Mouse (Mus musculus) left cerebral cortex, adult 8-10 months (tissue): ENCODE data around the gene Eef1akmt4. TPM values are rescaled to one million over a fixed set of nuclear protein-coding genes. Genes with fewer than 3 reads are reported as not detected.
A peak's percentile ranks its signal among the peaks of the same experiment; 100 is the strongest.

ENCODE experiments used
- DNase-seq, 2 experiments: peaks; one replicate each; pipeline ENCODE4 v3.0.0; 2022; ENCODE audit warnings: low spot score in 2 of 2
- total RNA-seq, 4 experiments: library from RNA; stranded (reverse); gene quantifications; 2 replicates each; pipeline ENCODE4 v1.2.4; 2022

Eef1akmt4 gene
- total RNA-seq, result 1 to 10 TPM; 1.1 to 2.3 (median 1.7) TPM

DNA sequence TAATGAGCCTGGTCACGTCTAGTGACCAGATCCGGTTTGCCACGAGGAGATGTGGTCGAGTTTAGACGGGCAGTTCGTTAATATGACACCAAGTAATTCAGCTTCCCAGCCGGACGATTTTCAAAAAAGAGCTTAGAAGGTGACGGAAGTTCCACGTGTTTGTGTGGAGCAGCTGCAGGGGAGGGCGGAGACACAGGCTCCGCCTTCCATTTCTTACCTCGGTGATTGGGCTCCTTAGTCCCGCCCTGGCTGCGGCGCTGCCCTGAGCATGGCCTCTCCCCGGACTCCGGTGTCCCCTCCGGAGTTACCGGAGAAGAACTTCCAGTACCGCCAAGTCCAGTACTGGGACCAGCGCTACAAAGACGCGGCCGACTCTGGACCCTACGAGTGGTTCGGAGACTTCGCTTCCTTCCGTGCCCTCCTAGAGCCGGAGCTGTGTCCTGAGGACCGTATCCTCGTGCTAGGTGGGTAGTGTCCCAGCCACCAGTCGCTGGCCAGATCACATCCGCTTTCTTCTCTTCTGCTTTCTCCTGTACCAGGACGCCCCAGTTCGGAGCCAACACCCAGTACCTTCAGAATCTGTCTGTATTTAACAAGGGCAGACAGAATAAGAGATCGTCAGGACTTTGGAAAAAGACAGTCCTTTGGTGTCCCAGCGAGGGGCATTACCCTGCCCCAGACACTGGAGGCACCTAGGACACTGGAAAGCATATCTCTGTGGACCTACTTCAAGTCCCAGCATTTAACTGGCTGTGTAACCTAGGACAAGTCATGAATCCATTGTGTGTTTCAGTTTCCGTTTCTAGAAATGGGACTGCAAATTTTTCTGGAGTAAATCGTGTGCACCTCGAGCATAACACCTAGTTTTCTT is at the start of gene Eef1akmt4, which contains the start of the genes Gm49333 and Alg3:
Eef1akmt4 (plus strand) TSS at position 237 of the 871 bp plus-strand sequence.
Gm49333 (plus strand) TSS at position 254 of the 871 bp plus-strand sequence.
Alg3 (minus strand) TSS at position 379 of the 871 bp plus-strand sequence.
- DNase-seq, result peak in 1 of 2 experiments; percentile 70

DNA sequence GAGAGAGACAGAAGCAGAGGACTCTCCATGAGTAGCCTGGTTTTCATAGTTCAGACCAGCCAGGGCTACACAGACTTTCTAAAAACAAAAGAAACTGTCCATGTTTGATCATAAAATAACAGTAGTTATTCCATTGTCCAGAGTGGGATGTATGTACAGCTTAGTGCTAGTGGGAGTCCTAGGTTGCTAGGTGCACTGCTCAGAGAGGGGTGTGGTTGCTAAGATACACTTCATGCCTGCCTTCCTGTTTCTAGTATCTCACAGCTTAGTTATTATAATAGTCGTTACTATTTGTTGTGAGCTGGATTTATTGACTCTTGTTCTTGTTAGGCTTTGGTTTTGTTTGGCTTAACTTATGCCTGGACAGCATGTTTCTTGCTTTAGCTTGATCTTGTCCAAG is 46.3 kb upstream of the Eef1akmt4 start:
- no peak for DNase-seq

DNA sequence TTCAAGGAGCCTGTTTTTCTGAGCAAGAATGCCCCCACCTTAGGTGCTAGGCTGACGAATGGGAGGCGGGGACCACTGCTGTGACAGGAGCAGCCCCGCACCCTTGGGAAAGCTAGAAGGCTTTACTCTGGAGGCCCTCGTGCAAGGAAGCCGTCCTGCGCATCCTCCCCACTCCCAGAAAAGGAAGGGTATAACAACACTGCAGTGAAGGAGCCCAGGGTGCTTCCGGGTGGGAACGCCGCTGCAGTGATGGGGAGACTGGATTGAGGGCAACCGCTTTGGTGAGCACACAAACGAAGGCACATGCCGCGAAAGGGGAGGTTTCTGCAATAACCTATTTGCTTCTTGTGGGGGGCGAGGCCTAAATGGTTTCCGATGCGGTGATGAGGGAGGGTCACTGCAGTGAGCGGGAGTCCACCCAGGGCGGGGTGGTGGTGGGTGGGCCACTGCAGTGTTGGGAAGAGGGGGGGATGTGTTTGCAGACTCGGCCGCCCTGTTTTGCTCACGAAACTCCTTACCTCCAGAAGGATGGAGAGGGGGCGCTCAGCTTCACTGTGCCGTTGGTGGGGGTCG is 21.9 kb upstream of the Eef1akmt4 start, which contains the start of gene Vwa5b2:
Vwa5b2 (plus strand) TSS at position 106 of the 573 bp plus-strand sequence.
- peak in 1 of 2 experiments; percentile 20 for DNase-seq

DNA sequence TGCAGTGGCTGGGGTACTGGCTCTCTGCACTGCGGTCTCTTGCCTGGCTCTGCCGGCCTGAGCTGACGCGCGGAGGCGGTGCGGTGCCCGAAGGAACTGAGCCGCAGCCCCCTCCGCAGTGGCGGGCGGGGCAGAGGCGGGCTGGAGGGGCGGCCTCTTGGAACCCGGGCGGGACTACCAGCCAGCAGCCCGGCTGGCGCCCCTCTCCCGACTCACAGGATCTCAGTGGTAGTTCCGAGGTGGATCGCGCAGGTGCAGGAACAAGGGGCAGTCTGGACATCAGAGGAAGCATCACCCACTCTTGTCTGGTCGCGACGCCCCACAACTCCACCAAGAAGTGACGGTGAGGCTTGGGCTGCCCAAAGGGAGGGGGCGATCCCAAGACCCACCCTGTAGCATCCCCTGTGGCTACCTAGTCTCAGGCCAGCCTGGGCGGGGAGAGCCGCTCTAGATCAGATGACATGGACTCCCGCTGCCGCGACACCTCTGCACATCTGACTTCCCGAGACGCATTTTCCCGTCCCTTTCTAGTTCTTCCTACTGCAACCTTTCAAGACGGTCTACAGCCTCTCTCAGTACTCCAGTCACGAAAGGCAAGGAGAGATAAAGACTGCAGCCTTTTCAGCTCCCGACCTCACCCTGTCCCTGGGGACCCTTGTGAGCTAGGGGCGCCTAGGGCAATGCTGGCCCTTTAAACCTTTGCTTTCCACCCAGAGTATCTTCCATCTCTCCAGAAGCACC is 21.3 kb upstream of the Eef1akmt4 start:
- DNase-seq, result peak in 1 of 2 experiments; percentile 64

DNA sequence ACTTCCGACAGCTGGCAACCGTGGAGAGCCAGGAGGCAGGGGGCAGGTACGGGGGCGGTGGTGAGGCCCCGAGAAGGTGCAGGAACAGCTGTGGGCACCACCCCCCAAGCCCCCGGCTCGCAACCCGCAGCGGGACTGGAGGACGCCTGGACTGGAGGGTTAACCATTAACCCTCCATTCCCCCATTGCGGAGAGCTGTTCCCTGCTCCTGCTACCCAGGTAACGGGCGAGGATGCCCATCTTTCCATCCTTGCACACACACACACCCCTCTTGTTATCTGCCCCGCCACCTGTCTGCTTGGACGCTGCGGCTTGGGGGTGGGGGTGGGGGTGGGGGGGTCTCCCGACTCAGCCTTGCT is 20.7 kb upstream of the Eef1akmt4 start:
- no peak for DNase-seq

DNA sequence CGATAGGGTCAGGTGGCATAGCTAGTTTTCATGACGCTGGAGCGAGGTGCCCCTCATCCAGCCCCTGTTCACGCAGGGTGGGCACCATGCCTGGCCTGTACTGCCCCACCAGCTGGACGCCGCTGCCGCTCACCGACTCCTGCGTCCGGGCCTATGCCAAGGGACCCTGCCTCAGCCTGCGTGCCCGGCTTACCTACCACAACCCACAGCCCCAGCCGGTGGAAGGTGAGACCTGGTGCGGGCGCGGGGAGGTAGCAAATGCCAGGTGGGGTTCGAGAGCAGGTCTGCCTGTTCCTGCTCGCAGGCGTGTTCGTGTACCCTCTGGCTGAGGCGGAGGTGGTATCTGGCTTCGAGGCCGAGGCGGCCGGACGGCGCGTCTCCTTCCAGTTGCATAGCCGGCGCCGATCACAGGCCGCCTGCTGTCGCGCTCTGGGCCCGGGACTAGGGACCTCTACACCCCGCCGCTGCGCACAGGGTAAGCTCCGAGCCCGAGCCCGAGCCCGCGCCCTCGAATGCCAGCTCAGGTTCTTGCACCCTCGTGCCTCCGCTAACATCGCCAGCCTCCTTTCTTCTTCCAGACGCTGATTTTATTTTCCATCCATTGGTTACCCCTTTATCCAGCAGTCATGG is 20.2 kb upstream of the Eef1akmt4 start:
- DNase-seq, result no peak

DNA sequence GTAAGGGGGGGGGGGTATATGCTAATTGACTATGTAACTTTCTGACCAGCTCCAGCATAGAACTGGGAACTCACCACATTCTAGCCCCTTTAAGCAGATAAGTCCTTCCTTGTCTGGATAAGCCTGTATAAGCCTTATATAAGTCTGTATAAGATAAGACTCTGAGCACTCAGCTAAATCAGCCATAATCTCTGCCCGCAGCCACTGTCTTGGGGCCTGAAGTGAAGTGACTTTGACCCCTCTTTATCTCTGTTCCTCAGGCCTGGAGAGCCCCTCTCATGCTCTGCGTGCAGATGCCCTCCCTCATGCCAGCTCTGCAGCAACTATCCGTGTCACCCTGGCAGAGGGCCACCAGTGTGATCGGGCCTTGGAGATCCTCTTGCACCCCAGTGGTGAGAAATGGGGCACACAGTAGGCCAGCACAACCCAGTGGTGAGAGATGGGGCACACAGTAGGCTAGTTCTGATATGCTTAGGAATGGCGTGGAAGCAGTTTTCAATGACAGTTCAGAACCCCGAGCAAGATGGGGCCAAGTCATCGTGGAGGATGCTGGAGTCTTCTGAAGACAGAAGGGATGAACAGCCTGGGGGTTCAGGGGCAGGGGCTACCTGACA is 16.2 kb upstream of the Eef1akmt4 start:
- DNase-seq, result no peak

DNA sequence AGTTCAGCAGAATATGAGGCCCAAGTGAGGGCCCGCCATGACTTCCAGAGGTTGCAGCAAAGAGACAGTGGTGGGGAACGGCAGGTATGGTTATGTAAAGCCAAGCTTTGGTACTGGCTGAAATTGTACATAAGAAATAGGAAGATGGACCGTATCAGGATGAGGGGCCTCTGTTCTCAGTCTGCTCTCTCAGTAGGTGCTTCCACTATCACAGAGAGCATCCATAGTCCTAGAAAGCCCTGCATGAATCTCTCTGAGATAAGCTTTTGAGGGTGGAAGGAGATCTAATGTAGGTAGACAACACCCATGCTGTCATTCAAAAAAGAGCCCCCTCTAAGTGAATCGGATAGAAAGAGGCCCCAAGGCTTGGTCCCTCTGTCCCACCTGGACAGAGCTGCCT is 15.7 kb upstream of the Eef1akmt4 start:
- DNase-seq, result no peak

DNA sequence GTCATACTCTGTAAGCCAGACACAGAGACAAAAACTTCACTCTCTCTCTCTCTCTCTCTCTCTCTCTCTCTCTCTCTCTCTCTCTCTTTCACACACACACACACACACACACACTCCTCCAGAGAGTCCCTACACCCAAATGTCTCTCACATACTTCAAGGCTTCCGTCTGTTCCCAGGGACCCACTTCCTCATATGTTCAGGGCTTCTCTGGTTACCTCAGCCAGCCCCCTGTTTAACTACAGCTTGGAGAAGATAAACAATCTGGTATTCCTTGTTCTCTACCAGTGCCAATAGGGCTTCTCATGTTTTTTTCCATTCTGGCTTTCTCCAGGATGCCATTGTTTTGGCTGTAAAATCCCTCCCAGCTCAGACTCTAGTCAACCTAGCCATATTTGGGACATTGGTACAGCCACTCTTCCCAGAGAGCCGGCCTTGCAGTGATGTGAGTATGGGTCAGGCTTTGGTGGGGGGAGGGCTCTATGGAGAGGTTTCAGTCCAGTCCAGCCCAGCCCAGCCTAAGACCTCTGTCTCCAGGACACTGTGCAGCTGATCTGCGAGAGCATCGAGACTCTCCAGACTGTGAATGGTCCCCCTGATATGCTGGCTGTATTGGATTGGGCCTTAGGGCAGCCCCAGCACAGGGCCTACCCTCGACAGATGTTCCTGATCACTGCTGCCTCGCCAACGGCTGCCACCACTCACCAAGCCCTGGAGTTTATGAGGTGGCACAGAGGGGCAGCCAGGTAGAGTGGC is 14.5 kb upstream of the Eef1akmt4 start:
- DNase-seq, result no peak

DNA sequence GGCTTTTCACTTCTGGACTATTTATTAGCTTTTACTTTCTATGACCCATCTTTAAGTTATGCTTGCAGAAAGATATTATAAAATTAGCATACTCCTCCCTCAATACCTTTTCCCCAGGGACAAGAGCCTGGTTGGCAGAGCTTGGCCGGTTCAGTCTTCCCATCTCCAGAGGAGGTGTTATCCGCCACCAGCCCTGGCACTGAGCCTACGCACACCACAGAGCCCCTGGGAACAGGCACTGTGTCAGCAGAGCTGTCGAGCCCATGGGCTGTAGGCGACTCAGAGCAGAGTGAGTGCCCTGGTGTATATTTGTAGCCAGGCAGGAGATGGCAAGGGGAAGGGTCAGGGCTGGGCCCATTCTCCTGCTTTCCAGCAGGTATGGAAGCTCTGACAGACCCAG is 10.9 kb upstream of the Eef1akmt4 start:
- no peak for DNase-seq

DNA sequence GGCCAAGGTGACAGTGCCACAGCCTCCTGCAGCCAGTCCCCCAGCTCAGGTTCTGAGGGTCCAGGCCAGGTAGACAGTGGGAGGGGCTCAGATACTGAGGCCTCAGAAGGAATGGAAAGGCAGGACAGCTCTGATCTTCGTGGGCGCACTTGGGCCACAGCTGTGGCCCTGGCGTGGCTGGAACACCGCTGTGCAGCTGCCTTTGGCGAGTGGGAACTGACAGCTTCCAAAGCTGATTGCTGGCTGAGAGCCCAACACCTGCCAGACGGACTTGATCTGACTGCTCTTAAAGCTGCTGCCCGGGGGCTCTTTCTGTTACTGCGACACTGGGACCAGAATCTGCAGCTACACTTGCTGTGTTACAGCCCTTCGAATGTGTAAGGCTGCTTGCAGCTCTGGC is 6.7 kb upstream of the Eef1akmt4 start:
- no peak for DNase-seq

DNA sequence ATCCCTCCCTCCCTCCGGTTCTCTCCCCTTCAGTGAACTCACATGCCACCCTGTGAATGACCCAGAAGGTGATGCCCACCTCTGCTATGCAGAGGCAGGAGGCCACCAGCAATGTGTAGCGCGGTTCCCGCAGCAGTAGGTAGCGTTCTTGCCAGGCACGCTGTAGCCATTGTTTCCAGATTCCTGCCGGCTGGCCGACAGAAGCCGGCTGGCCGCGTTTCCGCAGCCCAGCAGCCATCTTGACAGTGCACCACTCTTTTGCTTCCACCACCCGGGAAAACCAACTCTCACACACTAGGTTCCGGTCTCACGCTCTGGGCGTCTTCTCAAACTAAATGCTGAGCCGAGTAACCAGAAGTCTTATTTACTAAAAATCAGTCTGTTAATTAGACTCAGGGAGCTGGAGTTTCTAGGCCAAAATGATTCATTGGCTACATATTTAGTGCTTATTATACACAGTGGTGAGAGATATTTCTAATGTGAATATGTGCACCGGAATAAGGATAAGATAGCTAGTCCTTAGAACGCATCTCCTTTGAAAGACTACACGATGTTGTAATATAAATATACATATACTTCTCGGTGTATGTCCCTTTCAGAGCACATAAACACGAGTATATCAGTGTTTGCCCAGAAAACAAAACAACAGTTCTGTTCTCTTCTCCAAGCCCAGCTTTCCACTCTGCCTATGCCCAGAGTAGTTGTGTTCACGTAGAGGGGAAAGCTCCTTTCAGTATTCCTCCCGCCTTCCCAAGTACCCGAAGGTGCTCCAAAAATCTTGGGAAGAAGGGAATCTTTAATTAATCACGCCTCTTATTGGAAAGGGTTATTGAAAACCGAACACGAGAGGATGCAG is 664 bp upstream of the Eef1akmt4 start:
- DNase-seq, result peak in 1 of 2 experiments; percentile 73

DNA sequence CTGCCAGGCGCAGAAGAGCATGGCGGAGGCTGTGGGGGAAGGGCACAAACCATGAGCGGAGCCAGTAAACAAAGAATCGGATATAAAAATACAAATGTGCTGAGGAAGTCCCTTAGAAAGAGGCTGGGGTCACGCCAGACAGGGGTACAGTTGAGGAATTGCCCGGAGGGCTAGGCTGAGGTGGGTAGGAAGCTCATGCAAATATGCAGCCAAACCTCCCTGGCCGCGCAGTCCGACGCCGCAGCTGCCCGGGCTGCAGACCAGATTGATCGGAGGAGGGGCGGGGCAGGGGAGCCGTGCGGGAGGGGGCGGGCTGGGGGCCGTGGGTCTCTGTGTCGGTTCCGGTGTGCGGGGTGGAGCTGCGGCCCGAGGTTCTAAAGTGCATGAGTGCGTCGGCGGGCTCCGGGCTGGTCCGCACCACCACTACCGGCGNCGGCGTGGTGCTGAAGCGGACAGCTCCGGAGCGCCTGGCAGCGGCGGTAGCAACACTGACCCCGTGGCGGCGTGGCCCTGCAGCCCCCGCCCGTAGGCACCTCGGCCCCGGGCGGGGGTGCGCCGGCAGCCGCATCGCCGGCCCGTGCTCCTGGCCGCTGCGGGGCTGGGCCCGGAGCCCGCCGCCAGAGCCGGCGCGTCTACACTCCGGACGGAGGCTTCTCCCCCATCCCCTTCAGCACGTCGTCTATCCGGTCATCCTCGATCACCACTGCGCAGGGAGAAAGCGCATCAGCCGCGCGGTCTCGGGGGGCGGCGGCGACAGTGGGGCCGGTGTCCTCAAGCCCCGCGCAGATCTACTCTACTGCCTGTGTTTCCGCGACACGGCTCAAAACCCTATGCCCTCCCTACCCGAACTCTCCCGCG is 8.4 kb downstream of the Eef1akmt4 start:
- no peak for DNase-seq

DNA sequence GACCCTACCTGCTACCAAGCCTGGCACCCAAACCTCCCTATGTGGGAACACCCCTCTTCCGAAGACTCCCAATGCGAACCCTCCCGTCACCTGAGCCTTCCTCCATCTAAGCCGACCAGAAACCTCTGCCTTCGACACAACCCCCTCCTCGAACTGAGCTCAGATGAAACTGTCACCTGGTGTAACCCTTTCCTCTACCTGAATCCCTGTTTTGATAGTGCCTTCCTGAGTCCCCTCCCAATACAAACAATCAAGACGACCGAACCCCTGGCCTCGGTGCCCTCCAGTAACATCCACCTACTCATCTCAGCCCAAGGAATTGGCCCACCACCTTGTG is 9.0 kb downstream of the Eef1akmt4 start:
- DNase-seq, result no peak

DNA sequence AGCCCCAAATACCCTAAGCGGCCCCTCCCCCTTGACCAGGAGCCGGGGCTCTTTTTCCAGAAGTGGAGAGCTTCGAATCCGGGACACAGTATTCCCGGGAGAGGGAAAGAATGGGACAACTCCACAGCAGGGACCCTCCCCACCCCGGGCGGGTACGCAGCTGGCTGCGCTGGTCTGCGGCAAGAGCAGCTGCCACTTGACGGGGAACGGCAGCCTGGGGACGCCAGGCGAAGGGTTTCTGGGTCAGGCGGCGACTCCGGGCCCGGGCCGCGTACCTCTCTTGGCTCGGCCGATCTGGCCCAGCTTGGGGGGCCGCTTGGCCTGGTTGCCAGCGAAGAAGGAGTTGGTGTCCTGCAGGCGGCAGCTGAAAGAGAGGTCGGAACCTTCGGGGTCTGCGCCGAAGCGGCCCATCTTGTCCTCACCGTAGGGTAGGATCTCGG is 9.4 kb downstream of the Eef1akmt4 start:
- no peak for DNase-seq

DNA sequence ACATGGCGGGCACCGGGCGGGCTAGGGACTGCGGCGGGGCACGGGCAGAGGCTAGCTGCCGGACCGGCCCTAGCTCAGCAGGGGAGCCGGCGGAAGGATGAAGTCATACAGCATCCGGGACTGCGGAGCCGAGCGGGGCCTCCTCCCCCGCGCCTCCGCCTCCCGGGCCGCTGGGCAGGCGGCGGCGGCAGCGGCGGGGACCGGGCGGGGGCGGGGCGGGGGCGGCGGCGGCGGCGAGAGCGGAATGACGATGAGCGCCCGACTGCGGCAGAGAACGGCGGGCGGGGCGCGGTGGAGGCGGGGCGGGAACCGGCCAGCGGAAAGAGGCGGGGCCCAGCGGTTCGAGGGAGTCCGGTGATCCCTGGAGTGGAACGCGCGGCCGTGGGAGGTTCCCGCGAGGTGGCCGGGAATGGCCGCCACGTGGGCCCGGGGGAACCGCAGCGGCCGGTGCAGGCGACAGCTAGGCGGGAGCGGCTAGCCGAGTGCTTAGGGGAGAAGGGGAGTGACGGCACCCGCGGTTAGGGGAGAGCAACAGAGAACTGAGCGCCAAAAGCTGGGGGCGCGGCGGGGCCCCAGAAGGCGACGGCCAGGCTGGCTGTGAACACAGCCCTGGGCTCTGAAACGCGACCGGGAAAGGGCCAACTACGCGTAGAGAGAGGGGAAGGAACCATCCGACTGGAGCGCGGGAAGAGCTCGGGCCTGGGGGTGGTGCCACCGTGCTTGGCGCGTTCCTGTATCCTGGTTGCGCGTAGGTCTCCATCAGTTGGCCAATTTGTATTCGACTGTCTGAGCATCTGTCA is 10.0 kb downstream of the Eef1akmt4 start, which contains the start of gene Camk2n2:
Camk2n2 (minus strand) TSS at position 97 of the 800 bp plus-strand sequence.
- DNase-seq, result no peak

DNA sequence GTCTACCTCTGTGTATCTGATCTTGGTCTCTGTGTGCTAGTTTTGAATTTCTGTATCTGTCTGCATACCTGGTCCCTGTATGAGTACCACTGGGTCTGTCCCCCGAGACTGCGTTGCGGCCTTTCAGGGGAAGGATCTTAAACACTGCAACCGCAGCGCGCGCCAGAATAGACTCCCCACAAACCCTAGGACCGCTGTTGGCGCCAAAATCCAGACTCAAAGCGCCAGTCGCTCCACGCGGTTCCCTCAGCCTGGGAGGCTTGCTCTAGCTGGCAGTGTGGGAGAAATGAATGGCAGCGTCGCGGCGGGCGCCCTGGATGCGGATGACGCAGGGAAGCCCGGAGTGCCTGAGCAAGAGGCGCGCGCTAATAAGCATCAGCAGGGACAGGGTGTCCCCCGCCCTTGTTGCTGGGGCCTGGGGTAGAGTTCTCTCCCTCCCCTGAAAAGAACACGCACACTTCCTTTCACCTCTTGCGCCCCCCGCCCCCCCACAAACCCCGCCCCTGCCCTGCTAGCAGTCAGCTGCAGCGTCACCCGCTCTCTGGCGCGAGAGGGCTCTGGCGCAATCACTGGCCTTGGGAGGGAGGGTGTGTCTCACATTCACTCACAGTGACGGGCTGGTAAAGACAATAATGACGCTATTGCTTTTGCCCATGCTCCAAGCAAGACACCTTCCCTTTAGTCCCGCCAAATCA is 10.7 kb downstream of the Eef1akmt4 start:
- no peak for DNase-seq
